Mouse (Mus musculus) hindbrain, embryonic 16.5 days (tissue): Measurements from ENCODE around the gene Hip1r. TPM values are rescaled to one million over a fixed set of nuclear protein-coding genes. Genes with fewer than 3 reads are reported as not detected.

Experiments
- ATAC-seq: fragments of 200-750 bp; cut with Nextera tagmentation; 2 replicates; pipeline ENCODE4 v1.8.0; 2017; ENCODE audit warnings: moderate TSS enrichment, moderate library complexity
- H3K27ac ChIP-seq: fragments of 300-500 bp; sonication (generic); 2 replicates; pipeline ENCODE4 v1.5.1; 2014; ENCODE audit warnings: low read depth, mild to moderate bottlenecking, control low read depth, low read length, moderate library complexity
- H3K27me3 ChIP-seq: fragments of 300-500 bp; sonication (generic); replicated peaks from 2 replicates; pipeline ENCODE4 v1.6.1; 2014; ENCODE audit warnings: low read length; ENCODE audit not compliant: control insufficient read depth, insufficient read depth
- H3K36me3 ChIP-seq: fragments of 300-500 bp; sonication (generic); 2 replicates; pipeline ENCODE4 v1.6.1; 2014; ENCODE audit warnings: mild to moderate bottlenecking, low read length, moderate library complexity, mixed read lengths; ENCODE audit not compliant: control insufficient read depth, insufficient read depth
- H3K4me1 ChIP-seq: fragments of 300-500 bp; sonication (generic); 2 replicates; pipeline ENCODE4 v1.6.1; 2014; ENCODE audit warnings: low read depth, low read length; ENCODE audit not compliant: control insufficient read depth, insufficient read depth
- H3K4me2 ChIP-seq: fragments of 300-500 bp; sonication (generic); 2 replicates; pipeline ENCODE4 v1.6.1; 2014; ENCODE audit warnings: mild to moderate bottlenecking, low read length, control low read depth, moderate library complexity
- H3K4me3 ChIP-seq: fragments of 300-500 bp; sonication (generic); 2 replicates; pipeline ENCODE4 v1.5.1; 2014; ENCODE audit warnings: mild to moderate bottlenecking, low read length, control low read depth, moderate library complexity
- H3K9ac ChIP-seq: fragments of 300-500 bp; sonication (generic); 2 replicates; pipeline ENCODE4 v1.6.1; 2014; ENCODE audit warnings: low read depth, mild to moderate bottlenecking, control low read depth, low read length, moderate library complexity
- H3K9me3 ChIP-seq: fragments of 300-500 bp; sonication (generic); 2 replicates; pipeline ENCODE4 v1.6.1; 2014; ENCODE audit warnings: mild to moderate bottlenecking, low read length, moderate library complexity; ENCODE audit not compliant: control insufficient read depth
- WGBS: fragments of 180-500 bp; shearing (Covaris S2); extraction: QIAGEN DNeasy Blood & Tissue Kit; methylation state at CpG from one replicate; pipeline ENCODE4 v1.1.7; 2014; 5-methylcytosine and 5-hydroxymethylcytosine counted together
- polyA plus RNA-seq: library from polyadenylated mRNA; unstranded; fragments of >200 nt; fragmentation: Nextera tagmentation; extraction: Ambion mirVana; gene quantifications from 2 replicates; pipeline ENCODE4 v1.2.1, GENCODE M21; 2015

Hip1r gene
- polyA plus RNA-seq, 1 experiment from 2014 or later = 34.3 TPM

GRCm38 (mm10) chr5:123997211-123997751 is 23.9 kb downstream of the Hip1r start:
- Histone ChIP-seq H3K9ac (no peak overlapping the region; the same call in 1 of the 2 replicates), H3K4me1 (peaks cover 20% of the 10 kb centered on the region), H3K27ac (peak overlapping the region; percentile 52; the same call in 1 of the 2 replicates), H3K36me3 (peaks cover 12% of the 10 kb centered on the region), H3K27me3 (no peaks in the 10 kb centered on the region), H3K4me3 (no peak overlapping the region), H3K4me2 (no peak overlapping the region), H3K9me3 (no peaks in the 10 kb centered on the region)
- 68% methylated on average over 24 of the region's 24 CpGs for WGBS
- no peak for ATAC-seq

DNA sequence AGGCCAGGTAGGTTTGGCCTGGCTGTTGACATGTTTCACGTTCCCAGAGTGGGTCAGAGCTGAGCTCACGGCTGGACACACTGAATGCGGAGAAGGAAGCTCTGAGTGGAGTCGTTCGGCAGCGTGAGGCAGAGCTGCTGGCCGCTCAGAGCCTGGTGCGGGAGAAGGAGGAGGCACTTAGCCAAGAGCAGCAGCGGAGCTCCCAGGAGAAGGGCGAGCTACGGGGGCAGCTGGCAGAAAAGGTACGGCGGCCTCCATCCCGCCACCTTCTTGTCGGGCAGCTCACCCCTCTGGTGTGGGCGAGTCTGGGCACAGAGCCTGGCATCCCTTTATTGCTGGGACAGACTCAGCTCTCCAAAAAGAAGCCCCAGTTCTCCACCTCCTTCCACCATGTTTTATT is 24.4 kb downstream of the Hip1r start:
- no peaks in the 10 kb centered on the region for H3K27me3 ChIP-seq
- H3K36me3 ChIP-seq = peaks cover 12% of the 10 kb centered on the region
- H3K4me1 ChIP-seq = peaks cover 19% of the 10 kb centered on the region
- H3K4me2 ChIP-seq = no peak overlapping the region
- no peaks in the 10 kb centered on the region for H3K9me3 ChIP-seq
- WGBS = 46% methylated on average over 14 of the region's 16 CpGs
- H3K9ac ChIP-seq = no peak overlapping the region; the same call in 1 of the 2 replicates
- no peak for ATAC-seq
- peak overlapping the region; percentile 52; the same call in 1 of the 2 replicates for H3K27ac ChIP-seq
- H3K4me3 ChIP-seq = no peak overlapping the region

DNA sequence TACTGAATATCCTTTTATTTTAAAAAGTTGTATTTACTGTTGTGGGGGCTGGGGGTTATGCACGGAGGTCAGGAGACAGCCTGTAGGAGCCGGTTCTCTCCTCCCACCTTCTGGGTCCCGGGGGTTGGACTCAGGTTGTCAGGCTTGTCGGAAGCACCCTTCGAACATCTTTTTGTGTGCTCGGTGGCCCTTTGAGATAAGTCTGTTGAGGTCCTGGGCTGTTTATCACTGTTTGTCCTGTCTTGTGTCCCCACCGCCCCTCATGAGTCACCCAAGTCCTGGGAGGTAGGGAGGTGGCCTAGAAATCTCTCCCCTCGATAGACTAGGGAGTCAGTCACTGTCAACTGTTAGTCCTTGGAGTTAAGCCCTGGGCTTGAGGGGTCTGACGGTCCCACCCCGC is 24.9 kb downstream of the Hip1r start:
- Histone ChIP-seq H3K9ac (no peak overlapping the region), H3K27me3 (no peaks in the 10 kb centered on the region), H3K4me3 (no peak overlapping the region), H3K36me3 (peaks cover 12% of the 10 kb centered on the region), H3K4me1 (peaks cover 22% of the 10 kb centered on the region), H3K27ac (no peak overlapping the region), H3K4me2 (no peak overlapping the region), H3K9me3 (no peaks in the 10 kb centered on the region)
- ATAC-seq = no peak
- WGBS = 87% methylated on average over 10 of the region's 10 CpGs

DNA sequence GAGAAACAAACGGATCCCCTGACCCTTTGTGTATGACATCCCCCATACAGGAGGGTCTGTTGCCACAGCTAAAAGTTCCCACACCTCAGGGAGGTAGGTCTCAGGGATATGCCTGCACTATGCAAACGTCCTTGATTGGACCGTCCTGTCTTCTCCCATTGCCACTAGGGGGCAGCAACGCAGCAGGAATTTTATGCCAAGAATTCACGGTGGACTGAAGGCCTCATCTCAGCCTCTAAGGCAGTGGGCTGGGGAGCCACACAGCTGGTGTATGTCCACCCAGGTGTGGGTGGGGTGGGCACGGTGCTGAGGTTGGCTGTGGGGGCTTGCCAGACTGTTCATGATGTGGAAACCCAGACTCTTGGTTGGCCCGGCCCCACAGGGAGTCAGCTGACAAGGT is 27.4 kb downstream of the Hip1r start:
- WGBS = 15% methylated on average over 7 of the region's 7 CpGs
- Histone ChIP-seq H3K4me3 (no peak overlapping the region), H3K9ac (peak overlapping the region; percentile 27; the same call in 1 of the 2 replicates), H3K4me1 (peaks cover 21% of the 10 kb centered on the region), H3K9me3 (no peaks in the 10 kb centered on the region), H3K27ac (no peak overlapping the region), H3K27me3 (no peaks in the 10 kb centered on the region), H3K36me3 (peaks cover 24% of the 10 kb centered on the region), H3K4me2 (no peak overlapping the region)
- ATAC-seq = peak; percentile 67

DNA sequence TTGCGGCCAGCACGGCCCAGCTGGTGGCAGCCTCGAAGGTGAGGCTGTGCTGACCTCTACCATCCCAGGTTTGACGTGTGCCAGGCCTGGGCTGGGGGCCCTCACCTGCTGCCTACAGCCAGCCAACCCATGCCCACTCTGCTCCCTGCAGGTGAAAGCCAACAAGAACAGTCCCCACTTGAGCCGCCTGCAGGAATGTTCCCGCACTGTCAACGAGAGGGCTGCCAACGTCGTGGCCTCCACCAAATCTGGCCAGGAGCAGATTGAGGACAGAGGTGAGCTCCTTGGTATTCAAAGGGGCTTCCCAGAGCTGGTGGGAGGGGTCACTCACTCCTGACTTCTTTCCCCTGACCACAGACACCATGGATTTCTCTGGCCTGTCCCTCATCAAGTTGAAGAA is 27.8 kb downstream of the Hip1r start:
- H3K4me2 ChIP-seq = no peak overlapping the region
- H3K4me1 ChIP-seq = peaks cover 21% of the 10 kb centered on the region
- H3K9me3 ChIP-seq = no peaks in the 10 kb centered on the region
- no peak overlapping the region; the same call in 1 of the 2 replicates for H3K27ac ChIP-seq
- peak overlapping the region; percentile 27; the same call in 1 of the 2 replicates for H3K9ac ChIP-seq
- H3K4me3 ChIP-seq = no peak overlapping the region
- 56% methylated on average over 9 of the region's 9 CpGs for WGBS
- no peak; the same call in 1 of the 2 replicates for ATAC-seq
- H3K36me3 ChIP-seq = peaks cover 28% of the 10 kb centered on the region
- no peaks in the 10 kb centered on the region for H3K27me3 ChIP-seq

- Histone ChIP-seq H3K9ac (no peak overlapping the region; the same call in 1 of the 2 replicates), H3K36me3 (peaks cover 33% of the 10 kb centered on the region), H3K27me3 (no peaks in the 10 kb centered on the region), H3K4me3 (no peak overlapping the region), H3K4me1 (peaks cover 15% of the 10 kb centered on the region), H3K4me2 (no peak overlapping the region), H3K27ac (peak overlapping the region; percentile 9; the same call in 1 of the 2 replicates), H3K9me3 (no peaks in the 10 kb centered on the region)
- peak; percentile 35; the same call in 1 of the 2 replicates for ATAC-seq
- WGBS = 61% methylated on average over 2 of the region's 2 CpGs
Observed at GRCm38 (mm10) chr5:124002876-124003275, 29.4 kb downstream of the Hip1r start.

DNA sequence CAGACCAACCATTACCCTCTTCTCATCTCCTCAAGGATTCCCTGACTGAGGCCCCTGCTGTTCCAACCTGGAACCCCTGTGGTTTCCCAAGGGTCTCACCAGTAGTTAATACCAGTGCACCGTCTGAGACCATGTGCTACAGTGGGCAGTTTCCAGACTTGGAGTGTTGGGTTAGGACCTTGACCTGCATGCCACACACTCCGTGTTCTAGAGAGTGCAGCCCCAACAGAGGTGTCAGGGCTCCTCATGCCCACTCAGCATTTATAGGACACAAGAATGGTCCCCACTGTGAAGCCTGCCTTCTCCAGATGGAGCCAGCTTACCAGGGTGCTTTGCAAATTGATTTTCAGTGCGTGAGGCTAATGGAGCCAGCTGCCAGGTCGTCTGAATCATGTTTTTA is 29.9 kb downstream of the Hip1r start:
- Histone ChIP-seq H3K27me3 (no peaks in the 10 kb centered on the region), H3K36me3 (peaks cover 38% of the 10 kb centered on the region), H3K4me1 (peaks cover 15% of the 10 kb centered on the region), H3K4me3 (no peak overlapping the region), H3K27ac (peak overlapping the region; percentile 9; the same call in 1 of the 2 replicates), H3K9ac (no peak overlapping the region), H3K4me2 (no peak overlapping the region), H3K9me3 (no peaks in the 10 kb centered on the region)
- ATAC-seq = no peak
- 53% methylated on average over 4 of the region's 4 CpGs for WGBS

DNA sequence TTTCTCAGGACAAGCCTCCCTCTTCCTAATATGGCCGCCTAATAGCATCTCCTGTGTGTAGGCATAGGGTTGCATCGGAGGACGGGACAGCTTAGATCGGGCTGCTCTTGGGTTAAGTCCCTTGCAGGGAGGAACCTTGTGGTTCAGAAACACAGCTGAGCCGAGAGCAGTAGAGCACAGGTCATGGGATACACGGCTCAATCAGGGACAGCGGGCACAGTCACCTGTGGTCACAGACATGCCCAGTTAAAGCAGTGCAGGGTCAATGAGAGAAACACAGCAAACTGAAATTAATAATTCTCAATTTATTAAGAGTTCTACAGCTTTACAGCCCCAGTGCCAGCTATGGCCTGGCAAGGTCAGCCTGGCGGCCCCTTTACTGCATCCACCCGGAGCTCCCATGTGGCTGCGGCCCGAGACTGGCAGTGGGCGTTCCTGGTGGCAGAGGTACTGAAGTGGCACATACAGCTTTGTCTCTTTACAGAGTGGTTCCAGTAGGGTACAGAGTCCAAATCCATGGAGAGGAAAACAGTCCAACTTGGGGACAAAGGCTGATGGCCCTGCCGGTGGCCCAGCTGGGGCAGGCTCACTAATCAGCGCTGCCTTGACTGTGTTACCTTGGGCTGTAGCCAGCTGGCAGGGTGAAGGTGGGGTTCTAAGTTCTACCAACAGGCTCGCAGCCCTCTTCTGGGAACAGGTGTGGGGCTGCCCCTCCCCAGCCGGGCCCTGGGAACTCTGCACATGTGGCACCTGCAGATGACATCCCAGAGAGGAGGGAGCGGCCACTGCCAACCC is 31.1 kb downstream of the Hip1r start:
- H3K9me3 ChIP-seq = no peaks in the 10 kb centered on the region
- H3K4me2 ChIP-seq = no peak overlapping the region
- H3K9ac ChIP-seq = no peak overlapping the region
- ATAC-seq = 0 out of 2 replicates have a peak, but pooled peaks have one; percentile 12
- peaks cover 15% of the 10 kb centered on the region for H3K4me1 ChIP-seq
- H3K27me3 ChIP-seq = no peaks in the 10 kb centered on the region
- peak overlapping the region; percentile 13; the same call in 1 of the 2 replicates for H3K27ac ChIP-seq
- H3K36me3 ChIP-seq = peaks cover 39% of the 10 kb centered on the region
- WGBS = 70% methylated on average over 17 of the region's 17 CpGs
- H3K4me3 ChIP-seq = no peak overlapping the region

- 77% methylated on average over 15 of the region's 15 CpGs for WGBS
- Histone ChIP-seq H3K4me1 (peaks cover 15% of the 10 kb centered on the region), H3K27ac (no peak overlapping the region), H3K4me3 (no peak overlapping the region), H3K27me3 (no peaks in the 10 kb centered on the region), H3K9ac (no peak overlapping the region), H3K36me3 (peaks cover 40% of the 10 kb centered on the region), H3K4me2 (no peak overlapping the region), H3K9me3 (no peaks in the 10 kb centered on the region)
- ATAC-seq = no peak
Observed at GRCm38 (mm10) chr5:124005151-124005500, 31.7 kb downstream of the Hip1r start.
